Comparison of ENCODE assay signal across 21 mouse cellular contexts in genomic region chr3:50406771-50407170, GRCm38 (mm10). TPM values are rescaled to one million over a fixed set of nuclear protein-coding genes. Genes with fewer than 3 reads are reported as not detected.
DNase-seq lines count a peak whose midpoint lies in the region; ATAC-seq and TF ChIP-seq lines count a peak whose summit lies in the region.
"Had no signal": no experiment of that assay in that cellular context is flagged by ENCODE, and none has a peak within 500 bp of the region (broad histone marks: within the 10 kb centered on the region; RNA-seq: fewer than 3 reads in every experiment).

No protein-coding gene starts in this region.

- no peaks in the 10 kb centered on the region for H3K4me1 ChIP-seq in liver, postnatal 0 days (ENCODE audit: insufficient read depth)
- H3K4me1 ChIP-seq in liver, embryonic 12.5 days: no peaks in the 10 kb centered on the region
- H3K4me1 ChIP-seq in midbrain, embryonic 14.5 days (ENCODE audit: control insufficient read depth, insufficient read depth, low read length): no peaks in the 10 kb centered on the region
- H3K4me1 ChIP-seq in forebrain, embryonic 11.5 days (replicated peaks; ENCODE audit: control insufficient read depth, insufficient read depth, low read length): no peaks in the 10 kb centered on the region
- H3K4me1 ChIP-seq: embryonic facial prominence, embryonic 15.5 days; forebrain, embryonic 10.5 days; hindbrain, embryonic 12.5 days; intestine, embryonic 15.5 days; limb, embryonic 12.5 days; megakaryocyte, embryonic 14.5 days; neural tube, embryonic 15.5 days had no signal

- 44% methylated on average over 2 of the region's 2 CpGs for WGBS in liver, postnatal 0 days (ENCODE audit: insufficient replicate concordance)
- 27% methylated on average over 2 of the region's 2 CpGs for WGBS in liver, embryonic 12.5 days (ENCODE audit: insufficient replicate concordance)
- 88% methylated on average over 2 of the region's 2 CpGs for WGBS in midbrain, embryonic 14.5 days
- 85% methylated on average over 2 of the region's 2 CpGs for WGBS in forebrain, embryonic 11.5 days

- ATAC-seq in liver, postnatal 0 days: peak; percentile 36; the same call in 1 of the 2 replicates
- ATAC-seq in liver, embryonic 12.5 days: no peak
- ATAC-seq in hematopoietic stem cell, adult 5-6 weeks (replicated peaks in 1 of 2; ENCODE audit: insufficient read depth in 1 of 2, low FRiP score in 2 of 2, low TSS enrichment in 1 of 2, low read depth in 1 of 2, poor library complexity in 2 of 2, severe bottlenecking in 2 of 2): peak; percentile 97
- ATAC-seq in neutrophil, adult 5-6 weeks (ENCODE audit: extremely low read depth, insufficient number of reproducible peaks, low FRiP score, poor library complexity, severe bottlenecking): peak; percentile 87
- ATAC-seq in midbrain, embryonic 14.5 days (ENCODE audit: low FRiP score, low TSS enrichment): no peak
- ATAC-seq in forebrain, embryonic 11.5 days (replicated peaks; ENCODE audit: low FRiP score): no peak
- ATAC-seq: intestine, embryonic 15.5 days had no signal

- no peak overlapping the region for H3K9ac ChIP-seq in liver, postnatal 0 days (replicated peaks)
- H3K9ac ChIP-seq in liver, embryonic 12.5 days: no peak overlapping the region
- H3K9ac ChIP-seq in midbrain, embryonic 14.5 days (replicated peaks; ENCODE audit: low read length): no peak overlapping the region
- H3K9ac ChIP-seq in forebrain, embryonic 11.5 days (ENCODE audit: low read length): no peak overlapping the region
- H3K9ac ChIP-seq: embryonic facial prominence, embryonic 15.5 days; hindbrain, embryonic 12.5 days; intestine, embryonic 15.5 days; limb, embryonic 12.5 days; liver, embryonic 14.5 days; neural tube, embryonic 15.5 days had no signal

- no peaks in the 10 kb centered on the region for H3K9me3 ChIP-seq in liver, postnatal 0 days (ENCODE audit: low read length)
- no peaks in the 10 kb centered on the region for H3K9me3 ChIP-seq in liver, embryonic 12.5 days (replicated peaks)
- H3K9me3 ChIP-seq in midbrain, embryonic 14.5 days (ENCODE audit: control insufficient read depth, low read length): no peaks in the 10 kb centered on the region
- H3K9me3 ChIP-seq in forebrain, embryonic 11.5 days (ENCODE audit: control insufficient read depth, low read length): no peaks in the 10 kb centered on the region
- H3K9me3 ChIP-seq: embryonic facial prominence, embryonic 15.5 days; forebrain, embryonic 10.5 days; hindbrain, embryonic 12.5 days; intestine, embryonic 15.5 days; limb, embryonic 12.5 days; megakaryocyte, embryonic 14.5 days; neural tube, embryonic 15.5 days had no signal

- H3K27me3 ChIP-seq in liver, postnatal 0 days (ENCODE audit: insufficient read depth, low read length): no peaks in the 10 kb centered on the region
- no peaks in the 10 kb centered on the region for H3K27me3 ChIP-seq in liver, embryonic 12.5 days (replicated peaks)
- H3K27me3 ChIP-seq in midbrain, embryonic 14.5 days (ENCODE audit: control insufficient read depth, insufficient read depth, low read length): no peaks in the 10 kb centered on the region
- H3K27me3 ChIP-seq in forebrain, embryonic 11.5 days (ENCODE audit: control insufficient read depth, insufficient read depth, low read length): no peaks in the 10 kb centered on the region
- H3K27me3 ChIP-seq: embryonic facial prominence, embryonic 15.5 days; hindbrain, embryonic 12.5 days; intestine, embryonic 15.5 days; limb, embryonic 12.5 days; megakaryocyte, embryonic 14.5 days; neural tube, embryonic 15.5 days had no signal

- TF ChIP-seq CTCF in liver, postnatal 0 days (IDR thresholded peaks at IDR 0.05; ENCODE audit: low read depth): no peak

- no peak overlapping the region for H3K27ac ChIP-seq in liver, postnatal 0 days (ENCODE audit: low read depth)
- H3K27ac ChIP-seq in liver, embryonic 12.5 days: no peak overlapping the region
- no peak overlapping the region for H3K27ac ChIP-seq in midbrain, embryonic 14.5 days (replicated peaks; ENCODE audit: low read depth, low read length)
- H3K27ac ChIP-seq in forebrain, embryonic 11.5 days (ENCODE audit: low read depth, low read length): no peak overlapping the region
- H3K27ac ChIP-seq: embryonic facial prominence, embryonic 15.5 days; forebrain, embryonic 10.5 days; hindbrain, embryonic 12.5 days; intestine, embryonic 15.5 days; layer of hippocampus, adult 2 months; limb, embryonic 12.5 days; liver, embryonic 14.5 days; neural tube, embryonic 15.5 days had no signal

- TF ChIP-seq EP300 in liver, postnatal 0 days (IDR thresholded peaks at IDR 0.05; ENCODE audit: low read depth): no peak

- H3K4me2 ChIP-seq in liver, postnatal 0 days (ENCODE audit: low read depth, low read length): no peak overlapping the region
- no peak overlapping the region for H3K4me2 ChIP-seq in liver, embryonic 12.5 days
- H3K4me2 ChIP-seq in midbrain, embryonic 14.5 days (ENCODE audit: low read length): no peak overlapping the region
- no peak overlapping the region for H3K4me2 ChIP-seq in forebrain, embryonic 11.5 days (ENCODE audit: low read depth, low read length, severe bottlenecking)
- H3K4me2 ChIP-seq: embryonic facial prominence, embryonic 15.5 days; hindbrain, embryonic 12.5 days; intestine, embryonic 15.5 days; limb, embryonic 12.5 days; neural tube, embryonic 15.5 days had no signal

- DNase-seq in liver, postnatal 0 days: no peak
- peak; percentile 38 to 48 for DNase-seq in B cell, adult 2 months
- no peak for DNase-seq in midbrain, embryonic 14.5 days
- DNase-seq in forebrain, embryonic 11.5 days (ENCODE audit: low spot score): no peak
- DNase-seq: cerebellum, postnatal 10 days; embryo, embryonic 11 days; gastrocnemius, postnatal 14 days; retina, postnatal 1 day; right cerebral cortex, postnatal 4 days had no signal

- no peak overlapping the region for H3K4me3 ChIP-seq in liver, postnatal 0 days (ENCODE audit: low read depth, low read length)
- no peak overlapping the region for H3K4me3 ChIP-seq in liver, embryonic 12.5 days
- H3K4me3 ChIP-seq in midbrain, embryonic 14.5 days (replicated peaks; ENCODE audit: low read depth, low read length): no peak overlapping the region
- no peak overlapping the region for H3K4me3 ChIP-seq in forebrain, embryonic 11.5 days (ENCODE audit: low read depth, low read length)
- H3K4me3 ChIP-seq: embryonic facial prominence, embryonic 15.5 days; forebrain, embryonic 10.5 days; hindbrain, embryonic 12.5 days; intestine, embryonic 15.5 days; layer of hippocampus, adult 2 months; limb, embryonic 12.5 days; megakaryocyte, embryonic 14.5 days; neural tube, embryonic 15.5 days had no signal

- no peaks in the 10 kb centered on the region for H3K36me3 ChIP-seq in liver, postnatal 0 days (replicated peaks; ENCODE audit: insufficient read depth, low read length)
- no peaks in the 10 kb centered on the region for H3K36me3 ChIP-seq in liver, embryonic 12.5 days
- no peaks in the 10 kb centered on the region for H3K36me3 ChIP-seq in midbrain, embryonic 14.5 days (ENCODE audit: control insufficient read depth, insufficient read depth, low read length)
- H3K36me3 ChIP-seq in forebrain, embryonic 11.5 days (ENCODE audit: control insufficient read depth, insufficient read depth, low read length): no peaks in the 10 kb centered on the region
- H3K36me3 ChIP-seq: embryonic facial prominence, embryonic 15.5 days; forebrain, embryonic 10.5 days; hindbrain, embryonic 12.5 days; intestine, embryonic 15.5 days; limb, embryonic 12.5 days; neural tube, embryonic 15.5 days had no signal

RNA-seq across cellular contexts. Expression of gene Slc7a11, which starts 36.6 kb away (rescaled TPM):
- 0.07 and 0.14 TPM in 2 replicates for polyA plus RNA-seq in liver, postnatal 0 days (2015; fragmentation: Nextera tagmentation; extraction: Ambion mirVana)
- 0.19 and 0.36 TPM in 2 replicates for polyA plus RNA-seq in liver, embryonic 12.5 days (2016; fragmentation: Nextera tagmentation; extraction: Ambion mirVana)
- 3.6 and 5.7 TPM in 2 replicates for total RNA-seq in hematopoietic stem cell, adult 5-6 weeks (2017)
- 70.8 and 71.1 TPM in 2 replicates for total RNA-seq in neutrophil, adult 5-6 weeks (2017)
- polyA plus RNA-seq in midbrain, embryonic 14.5 days (2014; fragmentation: Nextera tagmentation; extraction: Ambion mirVana): 0.55 and 2.3 TPM in 2 replicates
- polyA plus RNA-seq in forebrain, embryonic 11.5 days (2014; fragmentation: Nextera tagmentation; extraction: Ambion mirVana): 1.3 and 1.5 TPM in 2 replicates

Comparison
In these comparisons a context has a peak if more than half of its experiments do, and no peak if none do; other contexts are left out.
1. ATAC-seq: peak in liver, postnatal 0 days (single experiment), hematopoietic stem cell, adult 5-6 weeks (2 of 2) and neutrophil, adult 5-6 weeks (single experiment); none in liver, embryonic 12.5 days (single experiment), midbrain, embryonic 14.5 days (single experiment) and forebrain, embryonic 11.5 days (single experiment).
2. DNase-seq: peak in B cell, adult 2 months (2 of 2); none in liver, postnatal 0 days (single experiment), midbrain, embryonic 14.5 days (single experiment) and forebrain, embryonic 11.5 days (single experiment).